Mouse (Mus musculus) small intestine, adult 2 months (tissue): ENCODE results near the gene Gm8251.

Experiments used
- CTCF ChIP-seq: fragments of 200-500 bp; IDR thresholded peaks from 2 replicates; pipeline ENCODE4 v1.5.1; 2012; ENCODE audit warnings: low read depth, mild to moderate bottlenecking, control low read depth, inconsistent platforms, low read length, moderate library complexity, mixed read lengths; ENCODE audit not compliant: insufficient replicate concordance, insufficient read length; ENCODE audit errors: extremely low read depth
- POLR2A ChIP-seq: fragments of 200-500 bp; IDR thresholded peaks from 2 replicates; pipeline ENCODE4 v1.6.1; 2012; ENCODE audit warnings: low read depth, mild to moderate bottlenecking, control low read depth, inconsistent platforms, low read length, moderate library complexity

DNA sequence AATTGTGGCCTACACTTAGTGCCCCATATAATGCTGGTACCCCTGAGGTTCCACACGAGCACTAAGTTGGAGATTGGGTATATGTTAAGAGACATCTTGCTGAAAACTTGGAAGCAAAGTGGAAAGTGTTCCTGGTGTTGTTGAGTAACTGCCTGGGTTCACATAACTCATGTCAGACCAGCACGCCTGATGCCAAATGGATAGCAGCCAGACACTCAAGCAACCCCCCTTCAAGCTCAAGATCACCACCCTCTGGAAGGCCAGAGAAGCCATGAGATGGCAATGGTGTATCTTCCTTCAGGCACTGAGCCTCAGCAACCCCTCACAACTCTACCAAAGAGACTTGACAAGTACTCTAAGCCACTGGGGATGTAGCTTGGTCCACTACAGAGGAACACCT, 15.2 kb downstream of the Gm8251 start:
- no peak for TF ChIP-seq CTCF
- no peak for TF ChIP-seq POLR2A
